Mouse (Mus musculus): ENCODE measurements around the gene Tep1. TPM values are rescaled to one million over a fixed set of nuclear protein-coding genes. Genes with fewer than 3 reads are reported as not detected.
"Not testable (repeated sequence)": the region's sequence is repeated elsewhere in the genome, so short reads cannot be mapped to it uniquely, and the experiment has no call there.

The Tep1 gene
- 10.4 and 13.3 TPM in 2 replicates for polyA plus RNA-seq (2015; fragmentation: Nextera tagmentation; extraction: Ambion mirVana)

DNA sequence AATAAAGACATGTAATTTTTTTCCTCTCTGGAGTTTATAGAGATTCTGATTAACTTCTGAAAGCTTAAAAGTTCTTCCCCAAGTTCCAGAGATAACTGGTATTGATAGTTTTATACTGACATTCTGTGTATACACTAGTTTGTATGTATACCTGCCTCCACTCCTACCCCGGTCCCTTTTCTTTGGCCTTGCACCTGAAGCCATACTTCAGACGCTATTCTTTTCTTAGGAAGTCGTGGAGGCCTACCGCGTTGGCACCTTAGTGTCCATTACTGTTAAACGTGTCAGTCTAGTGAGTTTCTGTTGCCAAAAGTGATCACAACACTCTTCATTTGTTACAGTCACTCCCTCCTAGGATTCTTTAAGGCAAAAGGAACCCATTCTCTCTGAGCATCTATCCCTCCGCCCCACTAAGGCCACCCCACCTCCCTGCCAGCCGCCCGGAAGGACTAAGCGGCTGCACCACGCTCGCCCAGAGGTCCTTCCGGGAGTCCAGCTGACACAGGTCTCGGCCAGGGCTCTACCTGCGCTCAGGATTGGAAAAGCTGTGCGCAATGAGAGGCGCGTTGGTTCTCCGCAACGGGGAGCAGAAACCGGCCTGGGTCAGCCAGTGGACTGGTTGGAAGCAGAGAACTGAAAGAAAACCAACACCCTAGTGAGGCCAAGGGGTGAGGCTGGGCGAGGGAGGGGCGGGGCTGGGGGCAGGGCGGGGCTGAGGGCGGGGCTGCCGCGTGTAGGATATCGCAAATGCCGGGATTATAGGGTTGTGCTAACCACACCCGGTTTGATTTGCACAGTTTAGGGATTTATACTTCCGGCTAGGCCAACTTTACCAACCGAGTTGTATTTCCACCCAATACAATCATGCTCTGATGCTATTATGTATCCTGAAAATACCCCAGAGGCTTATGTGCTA lies at the start of gene Tep1:
Gene Tep1 (minus strand): TSS at position 672 of the 916 bp plus-strand sequence.
- 0 out of 2 replicates have a peak, but pooled peaks cover 4% of the 10 kb centered on the region for H3K4me1 ChIP-seq (replicated peaks)
- H3K36me3 ChIP-seq = 0 out of 2 replicates have a peak, but pooled peaks cover 6% of the 10 kb centered on the region
- peak within 1 kb of the TSS; percentile 90 for H3K27ac ChIP-seq
- ATAC-seq = peak; percentile 93
- peak within 1 kb of the TSS; percentile 68 for H3K4me2 ChIP-seq (replicated peaks)
- 6% methylated on average over 32 of the region's 32 CpGs for WGBS
- H3K9me3 ChIP-seq = no peaks in the 10 kb centered on the region
- peak within 1 kb of the TSS; percentile 56 for H3K9ac ChIP-seq
- H3K4me3 ChIP-seq (replicated peaks) = peak within 1 kb of the TSS; percentile 58
- no peaks in the 10 kb centered on the region for H3K27me3 ChIP-seq (replicated peaks)

DNA sequence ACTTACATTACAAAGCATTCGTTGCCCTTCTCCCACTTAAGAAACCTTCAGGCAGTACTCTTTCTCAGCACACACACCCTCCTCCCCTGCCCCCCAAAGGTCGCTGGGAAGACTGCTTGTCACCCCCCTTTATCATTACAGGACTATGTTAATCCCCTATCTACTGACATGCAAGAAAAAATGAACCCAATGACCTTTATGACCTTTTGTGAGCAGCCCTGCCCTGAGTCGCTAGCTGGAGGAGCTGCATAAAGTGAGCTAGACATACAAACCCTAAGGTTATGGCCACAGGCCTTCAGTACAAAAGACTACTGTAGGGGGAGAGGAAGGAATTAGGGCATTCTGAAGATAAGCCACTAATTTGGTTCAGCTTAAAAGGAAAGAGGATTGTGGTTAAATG lies 41.0 kb upstream of the Tep1 start:
- Histone ChIP-seq H3K27me3 (replicated peaks) (no peaks in the 10 kb centered on the region), H3K4me2 (replicated peaks) (no peak overlapping the region), H3K9me3 (no peaks in the 10 kb centered on the region), H3K4me1 (replicated peaks) (no peaks in the 10 kb centered on the region), H3K4me3 (replicated peaks) (no peak overlapping the region), H3K27ac (no peak overlapping the region), H3K9ac (no peak overlapping the region), H3K36me3 (peaks cover 16% of the 10 kb centered on the region)
- no peak for ATAC-seq
- 56% methylated on average over 3 of the region's 3 CpGs for WGBS

DNA sequence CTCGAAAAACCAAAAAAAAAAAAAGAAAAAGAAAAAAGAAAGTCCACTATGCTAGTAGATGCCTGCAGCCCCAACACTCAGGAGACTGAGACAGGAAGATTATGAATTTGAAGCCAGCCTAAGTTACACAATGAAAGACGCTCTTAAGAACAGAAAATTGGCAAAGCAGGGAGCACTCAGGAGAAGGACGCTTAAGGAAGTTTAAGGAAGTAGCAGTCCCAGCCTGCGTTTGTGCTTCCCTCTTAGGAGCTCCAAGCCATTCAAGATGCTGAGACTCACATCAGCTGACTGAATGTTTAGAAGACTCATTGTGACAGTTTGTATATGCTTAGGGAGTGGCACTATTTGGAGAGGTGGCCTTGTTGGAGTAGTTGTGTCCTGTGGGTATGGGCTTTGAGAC lies 37.8 kb upstream of the Tep1 start:
- H3K36me3 ChIP-seq = no peaks in the 10 kb centered on the region
- 72% methylated on average over 4 of the region's 4 CpGs for WGBS

DNA sequence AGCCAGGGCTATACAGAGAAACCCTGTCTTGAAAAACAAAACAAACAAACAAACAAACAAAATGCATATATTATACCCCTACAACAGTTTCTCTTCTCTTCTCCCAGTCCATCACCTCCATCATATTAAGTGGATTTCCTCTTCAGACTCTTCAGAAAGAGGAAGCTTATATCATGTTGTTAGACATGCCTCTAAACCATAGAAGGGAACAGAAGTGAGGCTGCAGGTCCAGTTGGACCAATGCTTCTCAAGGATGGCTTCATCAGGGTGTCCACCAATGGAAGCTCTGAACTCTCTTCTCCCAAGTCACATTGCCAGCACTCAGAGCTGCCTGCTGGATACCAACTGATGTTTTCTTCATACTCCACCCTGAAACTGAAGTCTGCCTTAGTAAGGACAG lies 35.0 kb upstream of the Tep1 start:
- H3K4me1 ChIP-seq (replicated peaks); H3K36me3 ChIP-seq; H3K4me2 ChIP-seq (replicated peaks); H3K4me3 ChIP-seq (replicated peaks); H3K9me3 ChIP-seq; H3K27me3 ChIP-seq (replicated peaks); H3K27ac ChIP-seq; ATAC-seq; H3K9ac ChIP-seq: not testable (repeated sequence)

More for the DNA sequence above, 37.8 kb upstream of the Tep1 start:
- Histone ChIP-seq H3K4me2 (replicated peaks) (no peak overlapping the region), H3K9me3 (no peaks in the 10 kb centered on the region), H3K27ac (no peak overlapping the region), H3K27me3 (replicated peaks) (no peaks in the 10 kb centered on the region), H3K9ac (no peak overlapping the region), H3K4me3 (replicated peaks) (no peak overlapping the region), H3K4me1 (replicated peaks) (peaks cover 3% of the 10 kb centered on the region; the same call in 1 of the 2 replicates)
- no peak for ATAC-seq

DNA sequence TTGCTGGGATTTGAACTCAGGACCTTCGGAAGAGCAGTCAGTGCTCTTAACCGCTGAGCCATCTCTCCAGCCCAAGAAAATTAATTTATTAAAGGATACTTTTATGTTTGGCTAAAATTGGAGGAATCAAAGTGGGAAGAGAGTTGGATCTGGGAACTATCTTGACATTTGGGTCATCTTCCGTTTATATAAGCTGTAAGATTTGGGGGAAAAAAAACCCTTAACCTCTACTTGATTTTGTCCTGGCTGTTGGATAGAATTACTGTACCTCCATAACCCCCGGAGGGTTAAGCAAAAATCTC lies 34.4 kb upstream of the Tep1 start:
- no peaks in the 10 kb centered on the region for H3K27me3 ChIP-seq (replicated peaks)
- 81% methylated on average over 4 of the region's 4 CpGs for WGBS

DNA sequence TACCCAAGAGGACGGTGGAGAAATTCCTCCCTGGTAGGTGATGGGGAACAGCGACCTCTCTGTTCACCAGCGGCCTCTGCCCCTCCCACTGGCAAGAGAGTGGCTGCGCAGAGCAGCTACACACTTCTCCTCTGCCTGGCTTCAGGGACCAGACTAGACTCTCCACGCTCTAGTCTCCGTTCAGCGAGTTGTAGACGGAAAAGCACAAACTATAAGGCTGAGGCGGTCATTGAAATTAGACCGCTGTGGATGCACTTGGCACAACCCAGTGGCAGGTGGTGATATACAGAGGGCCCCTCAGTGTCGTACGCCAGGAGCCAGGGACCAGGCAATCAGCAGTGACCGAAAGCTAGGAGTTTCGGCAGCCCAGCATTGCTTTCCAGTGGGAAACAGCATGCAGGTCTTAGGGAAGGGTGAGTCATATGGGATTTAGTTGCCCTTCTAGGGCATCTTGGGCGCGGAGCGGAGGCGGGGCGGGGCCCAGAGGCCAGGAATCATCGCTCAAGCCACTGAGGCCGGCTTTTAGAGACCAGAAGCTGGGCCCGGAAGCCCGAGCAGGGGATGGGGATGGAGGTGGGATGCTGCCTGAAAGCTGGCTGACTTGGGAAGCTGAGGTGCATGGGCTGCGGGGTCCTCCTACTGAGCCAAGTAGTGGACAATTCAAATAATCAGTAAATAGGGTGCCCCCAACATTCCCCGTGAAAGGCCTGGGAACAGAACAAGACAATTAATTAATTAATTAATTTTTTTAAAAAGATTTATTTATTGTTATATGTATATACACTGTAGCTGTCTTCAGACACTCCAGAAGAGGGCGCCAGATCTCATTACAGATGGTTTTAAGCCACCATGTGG lies 33.8 kb upstream of the Tep1 start:
- H3K4me2 ChIP-seq (replicated peaks) = peak overlapping the region; percentile 67
- no peaks in the 10 kb centered on the region for H3K9me3 ChIP-seq
- peak overlapping the region; percentile 47 for H3K9ac ChIP-seq
- peak; percentile 91 for ATAC-seq
- no peaks in the 10 kb centered on the region for H3K36me3 ChIP-seq
- no peaks in the 10 kb centered on the region for H3K27me3 ChIP-seq (replicated peaks)
- 4% methylated on average over 26 of the region's 26 CpGs for WGBS
- peaks cover 3% of the 10 kb centered on the region; the same call in 1 of the 2 replicates for H3K4me1 ChIP-seq (replicated peaks)
- H3K4me3 ChIP-seq (replicated peaks) = peak overlapping the region; percentile 37
- peak overlapping the region; percentile 48; the same call in 1 of the 2 replicates for H3K27ac ChIP-seq

More for the DNA sequence above, 34.4 kb upstream of the Tep1 start:
- Histone ChIP-seq H3K4me2 (replicated peaks) (no peak overlapping the region), H3K4me1 (replicated peaks) (peaks cover 3% of the 10 kb centered on the region; the same call in 1 of the 2 replicates), H3K4me3 (replicated peaks) (no peak overlapping the region), H3K27ac (no peak overlapping the region), H3K9ac (no peak overlapping the region), H3K36me3 (no peaks in the 10 kb centered on the region), H3K9me3 (no peaks in the 10 kb centered on the region)
- ATAC-seq = no peak

DNA sequence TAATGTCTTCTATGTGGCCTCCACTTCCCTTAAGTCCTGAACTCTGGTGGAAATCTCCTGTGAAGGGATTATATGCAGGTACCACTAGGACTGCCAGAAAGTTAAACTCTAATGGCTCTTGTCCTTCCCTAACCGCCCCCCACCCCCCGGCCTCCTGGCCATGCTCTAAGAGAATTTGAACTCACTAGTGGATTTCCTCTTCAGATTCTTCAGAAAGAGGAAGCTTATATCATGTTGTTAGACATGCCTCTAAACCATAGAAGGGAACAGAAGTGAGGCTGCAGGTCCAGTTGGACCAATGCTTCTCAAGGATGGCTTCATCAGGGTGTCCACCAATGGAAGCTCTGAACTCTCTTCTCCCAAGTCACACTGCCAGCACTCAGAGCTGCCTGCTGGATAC lies 27.6 kb upstream of the Tep1 start:
- H3K27me3 ChIP-seq (replicated peaks); ATAC-seq; H3K27ac ChIP-seq; H3K4me3 ChIP-seq (replicated peaks); H3K4me2 ChIP-seq (replicated peaks); H3K36me3 ChIP-seq; H3K4me1 ChIP-seq (replicated peaks); H3K9me3 ChIP-seq; H3K9ac ChIP-seq: not testable (repeated sequence)
- 90% methylated on average over 2 of the region's 2 CpGs for WGBS

DNA sequence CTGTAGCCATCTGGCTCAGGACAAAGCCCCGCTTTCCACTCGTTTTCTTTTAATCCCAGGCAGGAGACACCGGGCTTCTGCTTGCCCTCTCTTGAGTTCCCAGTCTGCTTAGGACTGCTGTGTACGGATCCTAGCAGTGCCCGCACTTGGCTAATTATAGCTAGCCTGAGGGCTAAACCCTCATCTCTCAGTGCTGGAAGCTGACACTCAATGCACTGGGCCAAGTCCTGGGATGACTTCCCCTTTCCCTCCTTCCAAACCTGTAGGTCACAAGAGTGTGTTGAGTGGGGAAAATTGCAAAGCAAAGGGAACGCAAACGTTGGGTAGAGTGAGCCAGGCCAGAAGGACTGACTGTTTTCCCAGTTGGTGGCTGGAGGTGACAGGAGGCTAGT lies 27.0 kb upstream of the Tep1 start, which contains the start of gene Klhl33:
Gene Klhl33 (minus strand): TSS at position 134 of the 392 bp plus-strand sequence.
- WGBS = 52% methylated on average over 7 of the region's 7 CpGs
- no peaks in the 10 kb centered on the region for H3K9me3 ChIP-seq
- peaks cover 11% of the 10 kb centered on the region for H3K4me1 ChIP-seq (replicated peaks)
- 0 out of 2 replicates have a peak, but pooled peaks cover 3% of the 10 kb centered on the region for H3K27me3 ChIP-seq (replicated peaks)
- no peak within 1 kb of the TSS for H3K27ac ChIP-seq
- H3K4me3 ChIP-seq (replicated peaks) = peak within 1 kb of the TSS; percentile 44
- H3K9ac ChIP-seq = peak within 1 kb of the TSS; percentile 37
- no peak for ATAC-seq
- no peaks in the 10 kb centered on the region for H3K36me3 ChIP-seq
- peak within 1 kb of the TSS; percentile 94 for H3K4me2 ChIP-seq (replicated peaks)

DNA sequence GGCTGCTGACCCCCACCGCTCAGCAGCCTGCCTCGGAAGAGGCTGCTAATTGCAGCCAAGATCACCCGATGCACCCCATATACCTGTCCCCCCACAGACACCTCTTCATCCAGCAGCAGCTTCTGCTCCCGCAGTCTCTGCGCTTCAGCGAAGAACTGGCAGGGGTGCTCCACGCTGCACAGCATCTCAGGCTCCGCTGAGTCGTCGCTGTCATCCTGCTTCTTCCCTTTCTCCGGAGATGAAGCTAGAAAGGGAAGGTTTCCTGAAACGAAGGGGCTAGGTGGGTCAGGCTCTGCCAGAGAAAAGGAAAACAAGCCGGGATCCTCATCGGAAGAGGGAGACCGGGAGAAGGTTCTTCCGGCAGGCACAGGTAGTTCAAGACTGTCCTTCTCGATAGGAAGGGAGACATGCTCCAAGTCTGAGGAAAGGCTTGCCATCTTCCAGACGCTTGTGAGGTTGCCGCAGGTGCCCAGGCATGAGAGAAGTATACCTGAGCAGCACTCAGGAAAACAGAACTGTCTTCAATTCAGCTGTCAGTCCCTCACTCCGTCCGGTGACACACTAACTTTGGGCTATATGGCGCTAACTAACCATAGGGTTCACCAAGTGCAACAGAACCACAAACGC lies 26.5 kb upstream of the Tep1 start:
- Histone ChIP-seq H3K27me3 (replicated peaks) (0 out of 2 replicates have a peak, but pooled peaks cover 3% of the 10 kb centered on the region), H3K27ac (no peak overlapping the region), H3K4me3 (replicated peaks) (peak overlapping the region; percentile 44), H3K9ac (peak overlapping the region; percentile 37), H3K9me3 (no peaks in the 10 kb centered on the region), H3K4me2 (replicated peaks) (peak overlapping the region; percentile 94), H3K4me1 (replicated peaks) (peaks cover 11% of the 10 kb centered on the region), H3K36me3 (no peaks in the 10 kb centered on the region)
- WGBS = 16% methylated on average over 23 of the region's 23 CpGs
- ATAC-seq = peak; percentile 50

DNA sequence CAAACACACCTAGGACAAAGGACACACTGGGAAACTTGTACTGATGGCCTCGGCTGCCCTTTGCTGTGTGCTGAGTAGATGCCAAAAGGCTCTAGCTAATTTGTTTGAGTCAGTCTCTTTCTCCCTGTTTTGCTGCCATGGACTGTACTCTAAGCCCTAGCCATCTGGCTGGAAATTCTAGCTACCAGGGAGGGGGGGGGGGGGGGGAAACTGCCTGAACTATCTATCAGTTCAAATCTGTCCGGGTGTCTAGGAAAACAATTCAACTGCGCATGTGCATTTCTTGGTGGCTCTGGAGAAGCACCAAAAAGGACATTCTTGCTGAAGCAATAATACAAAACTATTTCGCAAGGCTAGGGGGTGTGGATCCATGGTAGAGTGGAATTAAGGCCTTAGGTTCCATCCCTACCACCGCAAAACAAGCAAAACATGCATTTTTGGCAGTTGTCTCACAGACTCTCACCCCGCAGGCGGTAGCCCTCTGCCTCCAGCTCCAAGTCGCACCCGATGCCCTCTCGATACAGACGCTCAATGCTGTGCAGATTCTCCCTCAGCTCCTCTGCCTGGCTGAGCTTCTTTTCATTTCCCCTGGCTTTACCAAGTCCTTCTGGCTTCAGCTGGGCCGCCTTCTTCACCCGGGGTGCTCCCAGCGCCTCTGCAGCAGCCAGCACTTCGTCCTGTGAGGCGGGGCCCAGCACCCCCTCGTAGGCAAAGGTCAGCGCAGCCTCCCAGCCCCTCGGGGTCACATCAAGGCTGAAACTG lies 25.8 kb upstream of the Tep1 start:
- H3K36me3 ChIP-seq = no peaks in the 10 kb centered on the region
- 15% methylated on average over 19 of the region's 19 CpGs for whole genome bisulfite sequencing
- ATAC-seq = peak; percentile 67

DNA sequence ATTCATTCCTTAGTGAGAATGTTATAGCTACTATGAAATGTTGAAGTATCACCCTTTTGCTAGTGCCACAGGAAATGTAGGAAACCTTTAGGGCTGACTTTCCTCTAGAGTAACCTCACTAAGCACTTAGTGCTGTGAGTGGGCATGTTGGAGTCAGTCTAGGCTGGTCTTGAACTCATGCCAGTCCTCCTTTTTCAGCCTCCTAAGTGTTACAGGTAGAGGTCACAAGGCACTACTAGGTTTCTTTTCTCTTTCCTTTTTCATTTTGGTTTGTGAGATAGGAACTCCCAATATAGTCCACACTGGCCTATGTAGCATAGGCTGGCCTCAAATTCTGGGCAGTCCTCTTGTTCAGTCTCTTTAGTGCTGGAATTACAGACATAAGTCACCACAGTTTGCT lies 25.0 kb upstream of the Tep1 start:
- H3K4me3 ChIP-seq (replicated peaks) = no peak overlapping the region
- H3K36me3 ChIP-seq = no peaks in the 10 kb centered on the region
- ATAC-seq = no peak
- 0 out of 2 replicates have a peak, but pooled peaks cover 3% of the 10 kb centered on the region for H3K27me3 ChIP-seq (replicated peaks)
- H3K9me3 ChIP-seq = no peaks in the 10 kb centered on the region
- H3K4me1 ChIP-seq (replicated peaks) = peaks cover 11% of the 10 kb centered on the region
- H3K4me2 ChIP-seq (replicated peaks) = no peak overlapping the region
- no peak overlapping the region for H3K27ac ChIP-seq
- no peak overlapping the region for H3K9ac ChIP-seq

More for the DNA sequence above, 25.8 kb upstream of the Tep1 start:
- Histone ChIP-seq H3K4me1 (replicated peaks) (peaks cover 11% of the 10 kb centered on the region), H3K4me2 (replicated peaks) (peak overlapping the region; percentile 94), H3K4me3 (replicated peaks) (peak overlapping the region; percentile 44), H3K9me3 (no peaks in the 10 kb centered on the region), H3K9ac (peak overlapping the region; percentile 37), H3K27me3 (replicated peaks) (0 out of 2 replicates have a peak, but pooled peaks cover 3% of the 10 kb centered on the region), H3K27ac (no peak overlapping the region)

Measured in intestine, embryonic 15.5 days (tissue).